Mouse (Mus musculus) spleen, postnatal 10 days (tissue): ENCODE measurements around the gene Limch1.

Experiments
- DNase-seq, 2 experiments: peaks; one replicate each; pipeline ENCODE4 v3.0.0; 2021 to 2022; ENCODE audit warnings: low spot score in 2 of 2

The Limch1 gene

DNA sequence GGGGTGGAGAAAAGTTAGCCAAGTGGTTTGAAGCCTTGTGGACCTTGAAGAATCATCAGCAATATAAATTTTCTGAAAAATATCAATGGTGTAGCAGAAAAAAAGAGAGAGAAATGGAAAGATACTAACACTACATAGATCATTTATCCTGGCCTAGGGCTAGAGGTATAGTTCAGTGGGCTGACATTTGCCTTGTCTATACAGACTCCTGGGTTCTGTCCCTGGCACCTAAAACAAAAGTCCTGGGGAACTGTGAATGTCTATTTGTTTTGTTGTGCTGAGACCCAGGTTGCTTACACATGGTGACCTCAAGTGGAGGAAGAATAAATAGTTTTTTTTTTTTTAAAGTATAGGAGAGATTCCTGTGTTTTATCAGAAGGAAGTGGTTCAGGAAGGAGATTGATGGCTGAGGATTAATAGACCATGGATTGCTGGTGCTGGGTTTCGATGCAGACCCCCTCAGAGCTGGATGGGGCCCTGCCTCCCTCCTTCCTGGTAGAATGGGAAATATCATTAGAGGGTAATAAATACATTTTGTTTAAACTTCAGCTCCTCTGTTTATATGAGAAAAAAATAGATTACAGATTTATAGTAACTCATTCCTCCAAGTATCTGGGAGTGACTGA is 40.5 kb downstream of the Limch1 start:
- no peak for DNase-seq

DNA sequence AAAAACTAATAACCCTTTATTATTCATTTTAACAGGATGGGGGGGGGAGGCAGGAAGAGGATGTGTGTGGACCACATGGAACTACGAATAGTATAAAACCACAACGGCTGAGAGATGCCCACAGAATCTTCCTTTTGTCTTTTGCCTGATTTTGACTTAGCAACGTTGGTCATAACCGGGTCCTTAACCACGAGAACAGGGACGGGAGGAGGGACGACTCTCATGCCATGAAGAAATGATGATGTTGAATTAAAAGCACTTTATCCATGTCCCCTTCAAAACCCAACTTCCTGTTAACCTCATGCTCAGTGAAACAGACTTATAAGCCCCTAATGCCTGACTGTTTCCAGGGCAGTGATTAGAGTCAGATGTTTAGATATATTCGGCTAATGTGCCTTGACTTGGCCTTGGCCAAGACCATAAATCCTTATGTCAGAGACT is 41.0 kb downstream of the Limch1 start:
- DNase-seq = no peak

DNA sequence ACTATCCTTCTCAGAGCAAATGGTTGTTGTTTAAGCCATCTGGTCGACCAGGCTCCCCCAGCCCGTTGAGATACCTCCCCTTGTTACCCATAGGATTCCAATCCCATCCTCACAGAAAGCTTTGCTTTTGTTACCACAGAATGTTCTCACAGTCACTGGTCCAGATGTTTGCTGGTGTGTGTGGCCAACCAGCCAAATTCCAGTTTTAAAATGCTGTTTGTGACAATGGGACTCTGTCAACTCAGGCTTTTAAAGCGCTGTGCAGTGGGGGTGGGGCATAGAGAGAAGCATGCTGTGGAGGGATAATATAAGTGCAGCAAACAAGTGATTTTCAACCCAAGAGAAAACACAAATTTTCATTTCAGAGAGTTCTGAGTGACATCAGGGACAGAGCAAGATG is 43.4 kb downstream of the Limch1 start:
- no peak for DNase-seq

DNA sequence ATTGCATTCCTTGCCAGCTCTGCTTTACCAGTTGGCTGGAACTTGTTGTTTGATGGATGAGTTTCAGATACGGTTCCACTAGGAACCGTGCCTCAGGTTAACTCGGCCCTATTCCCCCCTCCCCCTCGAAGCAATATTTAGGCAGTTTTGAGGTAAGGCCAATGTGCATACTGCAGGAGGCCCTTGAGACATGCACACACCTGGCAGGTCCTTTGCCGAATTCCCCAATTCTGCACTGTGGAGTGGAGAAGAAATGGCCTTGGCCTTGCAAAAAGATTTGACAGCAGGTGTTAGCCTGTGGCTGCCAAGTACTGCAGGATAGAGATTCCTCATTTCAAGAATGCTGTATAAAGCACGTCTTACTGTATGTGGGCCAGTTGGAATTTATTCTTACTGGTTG is 45.5 kb downstream of the Limch1 start:
- no peak for DNase-seq

DNA sequence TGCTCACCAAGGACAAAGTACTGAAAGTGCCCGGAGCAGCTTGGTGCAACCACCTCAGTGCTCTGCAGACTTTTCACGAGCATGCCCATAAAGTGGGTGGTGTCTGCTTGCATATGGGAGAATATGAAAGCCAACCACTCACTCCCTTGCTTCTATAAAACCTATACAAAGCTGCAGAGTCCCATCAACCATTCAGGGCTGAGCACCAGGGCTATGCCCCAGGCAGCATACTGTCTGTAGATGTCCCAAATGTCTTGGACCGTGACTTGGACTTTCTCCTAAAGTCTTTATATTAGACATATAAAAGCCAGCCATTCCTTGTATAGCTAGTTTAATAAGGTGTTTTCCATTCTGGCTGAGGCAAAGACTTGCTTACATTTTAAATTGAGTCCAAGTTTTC is 47.6 kb downstream of the Limch1 start:
- no peak for DNase-seq

DNA sequence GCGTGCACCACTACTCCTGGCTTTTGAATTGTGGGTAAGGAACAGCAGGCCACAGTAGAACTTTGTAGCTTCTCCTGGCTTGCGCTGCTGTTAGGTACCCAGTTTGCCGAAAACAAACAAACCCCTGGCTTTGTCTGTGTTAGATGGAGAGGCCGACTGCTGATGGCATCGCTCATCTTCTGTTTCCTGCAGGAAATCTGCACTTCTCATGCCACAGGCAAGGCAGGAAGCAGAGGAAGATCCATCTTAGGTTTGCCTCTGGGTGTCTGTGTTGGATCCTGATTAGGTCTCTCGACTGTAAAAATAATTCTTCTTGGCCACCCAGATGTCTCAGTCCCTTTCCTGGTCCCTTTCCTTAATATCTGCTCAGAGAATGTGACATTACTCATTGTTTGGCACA is 51.7 kb downstream of the Limch1 start:
- DNase-seq = no peak

DNA sequence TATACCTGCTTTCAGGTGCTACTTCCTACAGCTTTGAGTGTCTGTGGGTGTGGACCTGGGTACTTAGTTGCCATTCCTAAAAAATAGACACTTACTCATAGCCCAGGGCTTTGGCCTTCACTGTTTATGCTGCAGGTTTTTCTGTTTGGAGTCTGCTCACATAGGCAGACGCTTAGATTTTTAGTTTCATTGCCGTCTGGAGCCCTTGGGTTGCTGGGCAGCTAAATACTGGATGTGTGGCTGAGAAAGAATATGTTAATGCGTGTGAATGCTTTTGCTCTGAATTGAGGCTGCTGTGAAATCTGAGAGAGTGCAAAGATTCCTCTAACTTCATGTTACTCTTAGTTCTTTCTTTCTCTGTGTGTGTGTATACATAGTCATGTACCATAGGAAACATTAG is 52.5 kb downstream of the Limch1 start:
- no peak for DNase-seq

DNA sequence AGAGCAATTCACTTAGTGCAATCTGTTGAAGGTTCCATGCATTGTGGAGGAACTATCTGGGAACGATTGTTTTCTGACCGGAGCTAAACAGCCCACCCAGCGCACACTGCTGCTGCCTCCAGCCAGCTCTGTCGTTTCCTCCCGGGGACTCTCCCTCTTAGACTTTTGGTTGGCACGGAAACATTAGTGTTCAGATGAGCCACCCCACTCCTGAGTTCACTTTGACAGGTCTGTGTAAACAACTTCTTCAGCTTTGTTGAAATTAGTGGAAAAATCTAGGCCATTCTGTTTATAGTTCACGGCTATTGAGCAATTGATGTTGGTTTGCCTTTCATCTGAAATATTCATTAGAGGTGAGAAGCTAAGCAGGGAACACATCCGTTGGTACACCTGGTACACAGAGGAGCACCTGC is 53.0 kb downstream of the Limch1 start:
- no peak for DNase-seq

DNA sequence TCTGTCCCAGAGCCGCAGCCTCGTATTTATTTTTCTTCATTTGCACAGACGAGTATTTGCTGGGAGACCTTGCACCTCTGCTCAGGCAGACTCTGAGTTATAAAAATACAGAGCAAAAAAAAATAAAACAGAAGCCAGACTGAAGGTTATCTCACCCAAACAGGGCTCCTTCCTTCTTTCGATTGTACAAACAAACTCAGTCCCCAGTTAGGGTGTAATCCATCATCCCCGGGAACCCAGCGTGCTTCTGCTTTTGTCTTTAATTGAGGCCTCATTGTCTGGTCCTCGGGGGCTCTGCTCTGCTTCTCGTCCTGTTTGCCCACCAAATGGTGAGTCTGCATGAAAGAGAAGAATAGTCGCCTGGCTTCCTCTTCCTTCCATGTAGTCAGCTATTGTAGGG is 54.6 kb downstream of the Limch1 start:
- DNase-seq = no peak

DNA sequence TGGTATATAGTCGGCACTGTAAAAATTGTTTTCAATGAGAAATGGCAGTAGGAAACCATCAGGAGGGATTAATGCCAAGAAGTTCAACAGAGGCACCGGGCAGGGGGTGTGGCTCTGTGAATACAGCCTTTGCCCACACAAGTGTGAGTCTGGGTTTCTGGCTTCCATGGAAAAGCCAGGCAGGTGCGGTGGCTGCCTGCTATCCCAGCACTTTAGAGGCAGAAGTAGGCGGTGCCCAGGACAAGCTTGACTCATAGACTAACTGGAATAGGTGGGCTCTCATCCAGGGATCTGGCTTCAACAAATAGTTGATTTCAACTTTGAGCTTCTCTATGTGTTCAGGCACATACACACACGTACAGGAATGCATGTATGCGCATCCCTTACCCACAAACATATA is 55.4 kb downstream of the Limch1 start:
- no peak for DNase-seq

DNA sequence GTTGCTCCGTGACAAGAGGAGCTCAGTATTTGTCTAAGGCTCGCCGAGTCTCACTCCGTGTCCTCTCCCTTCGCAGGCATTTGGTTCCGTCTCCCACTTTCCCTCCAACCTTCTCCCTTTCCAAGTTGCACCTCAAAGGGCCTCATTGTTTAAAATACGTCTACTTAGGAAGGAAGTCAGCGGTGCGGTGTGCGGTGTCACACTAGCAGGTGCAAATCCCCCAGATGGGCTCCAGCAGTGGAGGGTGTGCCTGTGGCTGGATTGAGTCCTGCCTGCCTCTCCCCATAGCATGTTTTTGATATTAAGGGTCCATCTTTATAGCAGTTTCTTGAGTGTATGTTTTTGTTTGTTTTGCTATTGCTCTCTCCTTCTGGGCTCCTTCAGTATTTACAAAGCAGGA is 56.6 kb downstream of the Limch1 start:
- DNase-seq = no peak

DNA sequence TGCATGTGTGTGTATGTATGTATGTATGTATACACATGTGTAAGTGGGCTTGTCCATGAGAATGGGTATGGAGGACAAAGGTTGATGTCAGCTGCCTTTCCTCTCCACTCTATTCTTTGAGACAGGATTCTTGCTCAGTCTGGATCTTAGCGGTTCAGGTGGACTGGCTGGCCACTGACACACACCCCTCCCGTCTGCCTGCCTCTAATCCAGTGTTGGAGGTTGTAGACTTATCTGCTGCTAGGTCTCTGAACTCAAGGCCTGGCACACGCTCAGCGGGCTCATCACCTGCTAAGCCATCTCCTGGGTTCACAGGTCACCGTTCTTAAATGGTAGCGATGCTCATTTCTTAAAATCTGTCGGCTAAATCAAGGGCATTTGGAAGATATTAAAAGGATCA is 60.7 kb downstream of the Limch1 start:
- DNase-seq = no peak

DNA sequence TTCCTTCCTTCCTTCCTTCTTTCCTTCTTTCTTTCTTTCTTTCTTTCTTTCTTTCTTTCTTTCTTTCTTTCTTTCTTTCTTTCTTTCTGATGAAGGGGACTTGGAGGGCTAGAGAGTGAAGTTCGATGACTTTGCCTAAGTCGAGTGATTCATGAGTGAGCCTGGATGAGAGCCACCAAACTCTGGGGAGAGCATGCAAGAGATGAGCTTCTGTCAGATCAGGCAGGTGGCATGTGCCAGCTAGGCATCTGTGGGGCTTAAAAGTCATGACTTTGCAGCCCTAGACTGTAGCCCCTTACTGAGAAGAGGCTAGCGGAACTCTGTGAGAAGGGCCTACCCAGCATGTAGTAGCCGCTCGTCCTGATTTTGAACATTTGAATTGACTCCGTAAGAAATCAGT is 62.1 kb downstream of the Limch1 start:
- DNase-seq = no peak

DNA sequence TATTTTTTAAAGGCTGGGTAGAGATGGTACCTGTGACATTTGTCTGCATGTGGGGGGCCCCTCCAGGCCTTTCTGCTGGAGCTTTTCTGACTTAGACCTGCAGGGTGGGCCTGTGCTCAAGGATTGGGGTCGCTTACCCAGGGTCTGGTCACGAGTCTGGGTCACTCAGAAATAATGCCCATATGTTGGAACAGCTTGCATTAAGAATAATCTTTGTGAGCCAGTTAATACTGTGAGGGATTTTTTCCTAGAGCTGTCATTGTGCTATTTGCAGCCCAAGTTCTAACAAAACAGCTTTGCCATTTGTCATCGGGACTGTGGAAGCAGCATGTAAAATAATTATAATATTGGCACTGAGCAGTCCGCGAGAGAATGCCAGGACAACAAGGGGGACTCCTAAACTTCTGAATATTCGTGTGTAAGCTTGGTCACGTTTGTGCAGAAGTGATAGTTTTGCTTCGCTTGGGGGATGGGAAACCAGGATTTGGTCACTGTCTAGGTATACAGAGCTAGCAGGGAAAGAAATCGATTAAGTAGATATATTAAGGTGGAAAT is 63.5 kb downstream of the Limch1 start:
- DNase-seq = no peak

DNA sequence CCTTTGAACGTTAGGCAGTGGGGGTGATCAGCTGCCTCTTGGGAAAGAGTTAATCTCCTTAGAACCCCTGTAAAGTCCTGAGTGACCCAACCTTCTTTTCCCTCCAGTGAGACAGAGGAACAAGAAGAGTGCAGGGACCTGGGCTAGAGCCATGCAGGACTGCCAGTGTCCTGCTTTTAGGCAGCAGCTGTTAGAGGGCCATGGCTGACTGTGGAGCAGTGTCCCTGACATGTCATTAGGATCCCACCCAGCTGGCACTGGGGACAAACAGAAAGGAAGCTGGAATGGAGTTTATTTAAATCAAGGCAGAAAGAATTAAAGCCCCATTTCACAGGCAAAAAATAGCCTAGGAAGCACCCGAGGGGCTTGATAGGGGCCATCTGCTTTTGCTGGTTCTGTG is 64.8 kb downstream of the Limch1 start:
- no peak for DNase-seq

DNA sequence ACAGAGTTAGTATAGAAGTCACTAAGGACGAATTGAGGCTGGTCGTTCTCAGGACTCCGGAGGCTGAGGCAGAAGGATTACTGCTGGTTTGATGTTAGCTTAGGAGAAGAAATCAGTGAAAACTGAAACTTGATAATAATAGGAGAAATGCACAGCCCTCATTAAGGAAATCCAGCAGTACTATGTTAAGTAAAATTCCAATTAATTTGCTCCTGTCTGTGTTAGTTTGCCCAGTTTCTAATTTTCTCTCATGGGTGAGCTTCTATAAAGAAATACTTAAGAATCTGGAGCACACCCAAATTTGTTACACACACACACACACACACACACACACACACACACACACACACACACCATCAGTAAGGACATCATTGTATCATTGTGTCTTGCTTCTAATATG is 69.0 kb downstream of the Limch1 start:
- no peak for DNase-seq

DNA sequence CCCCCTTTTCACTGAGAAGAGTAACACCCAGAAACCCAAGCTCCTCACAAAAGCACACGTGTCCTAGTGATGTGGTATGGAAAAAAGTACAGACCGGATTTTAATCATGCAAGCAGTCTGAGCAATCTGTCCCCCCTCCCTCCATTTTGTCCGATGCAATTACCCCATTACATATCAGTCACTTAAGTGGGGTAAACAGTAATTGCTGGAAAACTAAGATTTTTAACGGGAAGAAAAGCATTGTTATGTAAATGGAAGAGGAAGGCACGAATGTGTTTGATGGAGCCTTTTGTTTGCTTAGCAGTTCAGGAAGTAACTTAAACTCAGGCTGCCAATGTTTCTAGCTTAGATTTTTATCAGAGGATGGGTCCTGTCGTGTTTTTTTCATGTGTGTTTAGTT is 70.2 kb downstream of the Limch1 start:
- no peak for DNase-seq

DNA sequence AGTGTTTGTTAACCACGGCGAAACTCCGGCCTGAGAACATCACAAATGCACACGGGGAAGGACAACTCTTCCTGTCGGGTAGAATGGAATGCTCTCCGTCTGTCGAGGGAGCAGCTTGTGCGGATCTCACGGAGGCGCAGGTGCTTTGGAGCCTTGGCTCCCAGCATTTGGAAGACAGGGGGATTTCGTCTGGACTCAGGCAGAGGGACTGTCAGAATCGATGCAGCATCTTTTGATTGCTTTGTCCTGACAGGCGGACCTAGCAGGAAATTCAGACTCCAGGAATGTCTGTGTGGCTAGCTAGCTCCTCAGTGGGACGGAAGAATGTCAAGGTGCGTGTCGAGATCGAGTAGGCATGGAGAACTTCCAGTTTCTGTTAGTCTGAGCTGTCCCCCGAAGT is 71.1 kb downstream of the Limch1 start:
- no peak for DNase-seq

DNA sequence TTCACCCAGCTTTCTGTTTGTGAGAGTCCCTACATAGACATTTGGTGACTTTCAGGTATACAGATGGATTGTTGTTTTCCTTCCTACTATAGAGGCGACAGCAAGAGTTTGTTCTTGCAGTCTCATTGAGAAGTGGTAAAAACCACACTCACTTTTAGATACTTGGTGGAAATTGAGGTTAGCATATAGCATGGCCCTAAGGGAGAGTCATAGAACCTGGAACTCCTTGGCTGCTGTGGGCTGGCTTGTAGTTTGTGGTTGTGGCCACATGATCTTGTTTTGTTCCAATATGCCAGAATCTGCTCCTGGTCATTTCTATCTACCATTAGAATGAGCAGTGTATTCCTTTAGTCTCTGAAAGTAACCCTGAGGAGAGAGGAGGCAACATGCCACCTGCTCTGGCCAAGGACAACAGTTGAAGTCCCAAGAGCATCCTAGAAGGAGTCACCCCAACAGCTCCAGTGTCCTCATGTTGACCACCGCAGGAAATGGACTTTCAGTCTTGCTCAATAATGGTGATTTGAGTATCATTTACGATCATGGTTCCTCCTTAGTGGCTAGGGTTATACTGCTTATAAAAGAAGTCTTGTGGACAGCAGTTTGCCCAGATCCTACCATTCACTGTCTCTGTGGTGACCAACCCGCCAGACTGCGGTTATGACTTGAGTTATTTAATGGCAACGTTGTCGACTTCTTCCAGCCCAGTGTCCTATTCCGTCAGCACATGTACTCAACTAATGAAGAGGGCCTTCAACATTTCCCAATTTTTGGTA is 71.7 kb downstream of the Limch1 start:
- no peak for DNase-seq

DNA sequence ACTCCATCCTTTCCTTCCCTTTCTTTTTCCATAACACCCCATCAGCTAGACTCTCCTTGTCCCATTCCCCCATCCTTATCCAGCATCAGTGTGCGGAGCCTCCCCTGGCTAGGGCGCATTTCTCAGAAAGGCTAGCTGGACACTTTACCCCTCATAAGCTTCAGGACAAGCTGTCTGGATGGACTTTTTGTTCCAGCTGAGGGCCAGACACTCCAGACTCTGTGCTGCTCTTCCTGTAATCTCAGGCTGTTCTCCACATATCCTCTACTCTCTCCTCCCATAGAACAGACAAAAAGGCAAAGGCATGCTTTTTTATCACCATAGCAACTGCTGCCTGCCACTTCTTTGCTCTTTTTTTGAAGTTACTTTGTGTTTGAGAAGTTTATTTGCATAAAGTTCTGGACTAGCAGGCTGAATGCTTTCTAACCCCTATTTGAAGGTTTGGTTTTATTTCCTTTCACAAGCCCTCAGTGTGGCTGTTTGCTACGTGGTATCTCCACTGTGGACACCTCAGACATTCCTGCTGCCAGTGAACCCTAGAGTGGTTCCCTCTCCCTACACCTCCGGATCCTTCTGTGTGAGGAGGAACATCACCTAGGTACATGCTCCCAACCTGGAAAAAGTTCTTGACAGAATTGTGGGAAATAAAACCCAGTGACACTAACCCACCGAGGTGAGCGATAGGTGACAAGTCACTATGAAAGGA is 77.0 kb downstream of the Limch1 start:
- no peak for DNase-seq

DNA sequence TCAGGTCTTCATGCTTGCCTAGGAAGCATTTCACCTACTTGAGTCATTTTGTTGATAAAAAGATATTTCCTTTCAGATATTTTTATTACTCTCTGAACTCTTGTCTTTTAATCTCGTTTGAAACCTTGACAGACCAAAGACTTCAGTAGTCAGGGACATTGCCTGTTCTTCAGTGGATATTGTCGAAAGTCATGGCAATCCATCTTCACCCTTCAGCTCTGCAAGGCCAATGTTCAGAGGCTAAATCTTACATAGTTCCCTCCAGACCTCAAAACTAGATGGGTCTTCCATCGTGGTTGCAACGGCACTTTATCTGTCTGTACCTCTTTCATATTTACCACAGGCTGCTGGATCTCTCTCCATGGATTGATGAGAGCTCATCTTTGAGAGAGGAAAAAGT is 80.0 kb downstream of the Limch1 start:
- no peak for DNase-seq

DNA sequence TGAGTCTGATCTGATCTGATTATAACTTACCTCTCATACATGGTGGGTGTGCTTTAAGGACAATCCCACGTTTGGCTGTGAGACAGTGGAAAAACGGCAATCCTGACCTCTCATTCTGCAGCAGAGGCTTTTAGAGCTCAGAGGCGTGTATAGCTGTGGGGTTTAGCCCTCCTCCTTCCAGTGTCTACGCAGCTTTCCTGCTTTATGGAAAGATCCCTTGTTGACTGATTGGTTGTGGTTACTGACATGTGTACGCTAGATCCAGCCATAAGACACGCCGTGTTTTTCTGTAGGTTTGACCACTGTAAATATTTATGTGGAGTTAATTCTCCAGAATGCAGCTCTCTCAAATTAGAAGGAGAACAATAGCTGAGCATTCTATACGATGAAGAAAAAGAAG is 81.2 kb downstream of the Limch1 start:
- no peak for DNase-seq

DNA sequence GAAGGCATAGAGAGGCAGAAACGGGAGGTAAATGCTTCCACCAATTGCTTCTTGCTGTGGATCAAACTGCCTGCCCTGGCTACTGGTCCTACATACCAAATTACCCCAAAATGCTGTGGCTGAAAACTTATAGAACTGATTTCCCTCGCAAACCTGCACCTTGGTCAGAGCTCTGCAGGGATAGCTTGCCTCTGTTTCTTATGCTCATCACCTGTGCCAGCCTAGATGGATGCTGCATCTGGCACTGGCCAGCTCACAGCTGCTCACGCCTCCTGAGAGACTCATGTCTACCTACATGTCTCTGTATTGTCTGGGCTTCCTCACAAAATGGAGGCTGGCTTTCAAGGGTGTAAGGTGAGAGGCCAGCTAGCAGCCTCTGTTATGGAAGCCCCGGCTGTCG is 83.9 kb downstream of the Limch1 start:
- no peak for DNase-seq
